Mouse (Mus musculus): ENCODE results near the gene Gm49601.

Gm49601 gene

DNA sequence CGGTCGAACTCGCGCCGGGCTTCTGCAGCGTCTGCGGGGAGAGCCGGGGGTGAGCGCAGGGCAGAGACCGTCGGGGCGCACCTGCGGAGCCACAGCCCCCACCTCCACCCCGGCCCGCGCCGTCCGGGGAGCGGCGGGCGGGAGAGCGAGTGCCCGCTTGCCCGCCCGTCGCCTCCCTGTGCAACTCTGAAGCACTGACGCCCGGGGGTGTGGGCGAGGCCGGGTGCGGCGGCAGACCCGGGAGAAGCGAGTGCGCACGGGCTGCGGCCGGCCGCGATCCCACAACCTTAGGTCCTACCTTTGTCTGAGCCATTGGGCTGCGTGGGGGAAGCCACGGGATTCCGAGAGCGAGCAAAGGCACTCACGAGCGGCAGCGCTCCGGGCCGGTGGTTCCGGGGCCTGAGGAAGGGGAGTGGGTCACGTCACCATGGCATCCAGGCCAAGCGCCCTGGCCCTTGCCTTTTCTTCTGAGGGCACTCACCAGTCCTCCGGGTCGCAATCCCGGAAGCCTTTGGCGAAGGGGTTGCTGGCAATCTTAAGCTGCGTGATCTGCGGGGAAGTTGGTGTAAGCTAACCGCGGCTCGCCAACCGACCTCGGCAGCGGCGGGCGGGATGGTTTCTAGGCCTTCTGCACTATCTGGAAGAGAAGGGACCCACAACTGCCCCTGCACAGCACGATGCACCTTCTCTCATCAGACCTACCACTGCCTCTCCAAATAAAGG lies 43.6 kb downstream of the Gm49601 start:
- DNase-seq (ENCODE audit: low spot score in 2 of 2): no peak

DNA sequence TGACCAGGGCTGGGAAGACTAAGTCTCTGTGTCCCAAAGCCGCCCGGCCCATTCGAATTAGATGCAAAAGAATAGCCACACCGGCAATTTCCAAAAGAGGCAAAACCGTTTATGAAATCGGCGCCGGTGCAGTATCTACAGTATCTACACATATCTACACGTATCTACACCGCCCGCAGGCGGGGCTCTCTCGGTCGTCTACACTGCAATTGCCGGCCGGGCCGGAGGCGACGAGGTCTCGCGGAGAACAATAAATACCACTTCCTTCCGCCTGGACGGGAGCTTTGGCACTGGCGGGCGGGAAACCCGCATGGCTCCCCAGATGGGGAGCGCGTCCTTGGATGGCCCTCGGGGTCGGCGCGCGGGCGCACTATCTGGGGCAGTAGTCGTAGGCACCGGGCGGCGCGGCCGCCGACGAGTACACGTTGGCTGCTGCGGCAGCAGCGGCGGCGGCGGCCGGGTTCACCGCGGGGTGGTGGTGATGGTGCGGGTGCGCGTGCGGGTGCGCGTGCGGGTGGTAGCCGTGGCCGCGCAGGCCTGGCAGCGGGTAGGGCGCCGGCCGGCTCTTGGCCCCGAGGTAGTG lies 44.5 kb downstream of the Gm49601 start:
- no peak for DNase-seq (ENCODE audit: low spot score in 2 of 2)

DNA sequence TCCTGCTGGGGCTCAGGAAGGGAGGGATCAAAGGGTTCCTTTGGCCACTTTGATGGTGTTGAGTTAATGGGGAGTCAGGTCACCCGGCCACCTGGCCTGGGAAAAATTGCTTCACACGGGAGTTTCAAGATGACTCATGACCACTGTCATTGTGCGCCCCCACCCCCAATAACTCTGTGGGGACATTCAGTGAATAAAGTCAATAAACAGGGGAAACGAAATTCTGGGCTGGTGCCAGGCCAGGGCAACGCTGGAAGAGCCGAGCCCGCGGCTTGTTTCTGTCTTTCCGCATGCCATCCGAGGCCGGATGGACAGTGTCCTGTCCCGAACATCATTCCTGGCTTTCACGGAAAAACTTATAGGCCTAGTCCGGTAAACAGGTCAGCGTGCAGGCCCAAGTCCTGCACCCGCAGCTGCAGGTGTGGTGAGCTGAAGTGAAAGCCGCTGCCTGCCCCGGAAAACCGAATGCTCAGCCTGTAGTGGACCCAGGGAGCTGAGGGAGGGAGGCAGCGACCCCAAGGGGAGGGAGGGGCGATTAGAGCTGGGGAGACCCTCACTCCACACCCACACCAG lies 45.1 kb downstream of the Gm49601 start:
- DNase-seq (ENCODE audit: low spot score in 2 of 2): no peak

DNA sequence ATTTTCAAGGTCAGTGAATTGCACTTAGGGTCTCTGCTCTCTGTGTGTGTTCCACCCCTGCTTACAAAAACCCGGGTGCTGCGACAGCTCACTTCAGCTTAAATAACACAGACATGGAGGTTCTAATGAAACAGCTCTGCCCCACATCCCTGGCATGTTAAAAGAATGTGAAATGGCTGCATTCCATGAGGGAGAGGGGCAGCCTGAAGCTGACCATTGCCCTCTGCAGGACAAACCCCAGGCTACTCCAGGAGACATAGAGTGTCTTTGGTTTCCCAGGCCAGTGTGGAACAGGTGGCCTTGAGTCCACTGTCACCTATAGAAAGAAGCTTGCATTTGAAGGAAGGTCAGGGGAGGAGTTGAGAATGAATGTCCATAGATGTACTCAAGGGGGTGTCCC lies 45.8 kb downstream of the Gm49601 start:
- no peak for DNase-seq (ENCODE audit: low spot score in 2 of 2)

DNA sequence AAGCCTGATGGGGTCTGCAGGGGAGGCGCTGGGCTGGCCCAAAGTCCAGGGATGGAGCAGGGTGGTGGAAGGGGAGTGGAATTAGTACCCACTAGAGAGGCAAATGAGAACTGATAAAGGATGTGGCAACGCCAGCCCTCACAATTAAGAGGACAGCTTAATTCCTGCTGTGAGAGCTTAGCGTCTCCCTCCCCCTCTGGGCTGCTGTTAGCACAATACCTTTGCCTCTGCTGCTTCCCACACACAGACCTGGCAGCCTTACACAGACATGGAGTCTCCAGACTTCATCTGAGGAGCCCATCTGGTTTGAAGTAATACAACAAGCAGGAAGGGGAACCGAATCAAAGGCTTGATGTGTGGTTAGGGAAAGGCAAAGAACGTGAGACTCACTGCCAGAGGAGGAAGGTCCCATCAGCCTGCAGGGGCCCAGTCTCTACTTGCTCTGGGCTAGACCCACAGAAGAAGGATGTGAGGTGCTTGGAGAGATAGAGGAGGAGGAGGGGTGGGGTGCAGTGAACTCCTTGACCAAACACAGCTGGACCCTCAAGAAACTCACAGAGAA lies 48.5 kb downstream of the Gm49601 start:
- DNase-seq (ENCODE audit: low spot score in 2 of 2): no peak

DNA sequence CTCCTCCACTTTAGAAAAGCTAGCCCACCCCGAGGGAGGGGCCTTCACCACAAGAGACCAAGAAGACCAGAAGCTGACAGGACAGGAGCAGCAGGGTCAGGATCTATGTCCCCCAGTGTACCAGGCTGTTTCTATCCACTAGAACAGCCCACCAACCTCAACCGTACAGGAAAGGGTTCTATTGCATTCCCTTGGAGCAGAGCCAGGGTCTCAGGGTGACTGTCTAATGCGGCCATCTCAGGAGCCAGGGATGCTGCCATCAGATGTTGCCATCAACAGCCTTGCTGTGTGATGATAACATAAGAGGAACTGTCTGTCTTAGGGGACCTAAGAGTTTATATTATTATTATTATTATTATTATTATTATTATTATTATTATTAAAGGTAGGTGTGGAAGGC lies 49.2 kb downstream of the Gm49601 start:
- no peak for DNase-seq (ENCODE audit: low spot score in 2 of 2)

DNA sequence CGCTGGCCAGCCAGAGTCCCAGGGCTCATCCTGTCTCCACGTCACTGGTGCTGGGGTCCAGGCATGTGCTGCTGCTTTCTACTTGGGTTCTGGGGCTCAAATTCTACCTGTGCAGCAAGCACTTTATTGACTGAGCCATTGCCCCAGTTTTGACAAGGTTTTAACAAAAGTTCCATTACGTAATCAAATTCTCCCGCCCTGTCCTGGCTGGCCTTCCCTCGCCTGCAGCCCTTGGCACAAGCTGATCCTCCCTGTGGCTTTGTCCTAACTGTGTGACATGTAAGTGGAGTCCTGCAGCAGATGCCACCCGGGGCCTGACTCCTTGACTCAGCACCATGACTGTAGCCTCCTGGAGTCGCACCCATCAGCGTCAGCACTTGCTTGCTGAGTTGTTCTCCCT lies 52.0 kb downstream of the Gm49601 start:
- no peak for DNase-seq (ENCODE audit: low spot score in 2 of 2)
